In the genomic region with DNA sequence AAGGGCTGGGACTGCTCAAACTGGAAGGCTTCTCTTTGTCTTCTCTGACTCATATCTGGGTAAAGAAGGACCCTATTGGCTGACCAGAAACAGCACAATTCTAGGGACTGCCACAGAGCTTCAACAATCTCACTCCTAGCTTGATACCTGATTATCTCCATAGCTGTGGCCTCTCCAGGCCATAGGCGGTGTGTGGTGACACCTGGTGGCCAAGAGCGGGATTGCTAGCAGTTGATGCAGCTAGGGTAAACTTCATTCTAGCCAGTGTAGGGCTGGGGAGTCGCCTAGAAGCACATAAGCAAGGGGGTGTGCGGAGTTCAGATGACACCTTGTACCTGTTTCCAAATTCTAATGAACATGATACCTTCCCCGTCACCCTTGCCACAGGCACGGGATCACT, we compare ENCODE assay signal across 8 mouse cellular contexts.
DNase-seq lines count a peak whose midpoint lies in the region; ATAC-seq and TF ChIP-seq lines count a peak whose summit lies in the region.

No protein-coding gene starts in this region.

- H3K4me3 ChIP-seq in ES-Bruce4 (ENCODE audit: low read depth, low read length), result no peak overlapping the region
- no peak overlapping the region for H3K4me3 ChIP-seq in forebrain, embryonic 15.5 days
- no peak overlapping the region for H3K4me3 ChIP-seq in hindbrain, embryonic 10.5 days

- H3K9ac ChIP-seq in ES-Bruce4 (ENCODE audit: low read depth, poor library complexity, severe bottlenecking), result no peak overlapping the region
- no peak overlapping the region for H3K9ac ChIP-seq in forebrain, embryonic 15.5 days (replicated peaks)

- peak; percentile 23; the same call in 1 of the 2 replicates for ATAC-seq in forebrain, embryonic 15.5 days (replicated peaks)

- peak; percentile 97 for TF ChIP-seq CTCF in ES-Bruce4 (IDR thresholded peaks at IDR 0.05; ENCODE audit: low read depth, low read length)
- TF ChIP-seq CTCF in brain, embryonic 14.5 days (IDR thresholded peaks at IDR 0.05; ENCODE audit: borderline replicate concordance, extremely low read depth, insufficient read depth, insufficient read length), result peak; percentile 99

- DNase-seq in brain, embryonic 14.5 days (ENCODE audit: low read depth), result peak; percentile 83
- peak; percentile 88 for DNase-seq in hindbrain, embryonic 10.5 days (ENCODE audit: low spot score)
- peak; percentile 92 for DNase-seq in layer of hippocampus, adult 9-10 months (ENCODE audit: low spot score)
- DNase-seq in lung, postnatal 10 days, result peak; percentile 90
- peak; percentile 93 for DNase-seq in ovary, postnatal 14 days (ENCODE audit: low spot score)
- DNase-seq in thymus, postnatal 14 days, result peak; percentile 88

- H3K4me2 ChIP-seq in forebrain, embryonic 15.5 days (replicated peaks), result no peak overlapping the region

- no peaks in the 10 kb centered on the region for H3K36me3 ChIP-seq in ES-Bruce4 (ENCODE audit: control insufficient read depth, insufficient read depth, low read length, poor library complexity, severe bottlenecking)
- H3K36me3 ChIP-seq in forebrain, embryonic 15.5 days, result no peaks in the 10 kb centered on the region
- H3K36me3 ChIP-seq in hindbrain, embryonic 10.5 days, result no peaks in the 10 kb centered on the region

- no peak overlapping the region for H3K27ac ChIP-seq in ES-Bruce4 (ENCODE audit: insufficient read depth, low read length)
- no peak overlapping the region for H3K27ac ChIP-seq in forebrain, embryonic 15.5 days (replicated peaks)
- H3K27ac ChIP-seq in hindbrain, embryonic 10.5 days, result peak overlapping the region; percentile 46; the same call in 1 of the 2 replicates

- 7% methylated on average over 6 of the region's 6 CpGs for WGBS in forebrain, embryonic 15.5 days
- 6% methylated on average over 6 of the region's 6 CpGs for WGBS in hindbrain, embryonic 10.5 days

- no peak for TF ChIP-seq EP300 in ES-Bruce4 (IDR thresholded peaks at IDR 0.05; ENCODE audit: insufficient read depth, low read depth, low read length)

- no peak for TF ChIP-seq POLR2A in ES-Bruce4 (IDR thresholded peaks at IDR 0.05; ENCODE audit: insufficient read depth, low read length)
- TF ChIP-seq POLR2A in brain, embryonic 14.5 days (IDR thresholded peaks at IDR 0.05; ENCODE audit: borderline replicate concordance, extremely low read depth, insufficient read depth, insufficient read length, poor library complexity, severe bottlenecking), result no peak

- H3K9me3 ChIP-seq in ES-Bruce4 (replicated peaks; ENCODE audit: control insufficient read depth, insufficient read depth, low read length, poor library complexity, severe bottlenecking), result no peaks in the 10 kb centered on the region
- H3K9me3 ChIP-seq in forebrain, embryonic 15.5 days, result no peaks in the 10 kb centered on the region
- no peaks in the 10 kb centered on the region for H3K9me3 ChIP-seq in hindbrain, embryonic 10.5 days

- H3K27me3 ChIP-seq in ES-Bruce4 (ENCODE audit: control insufficient read depth, insufficient read depth, low read length, poor library complexity, severe bottlenecking), result no peaks in the 10 kb centered on the region
- no peaks in the 10 kb centered on the region for H3K27me3 ChIP-seq in forebrain, embryonic 15.5 days
- peaks cover 64% of the 10 kb centered on the region for H3K27me3 ChIP-seq in hindbrain, embryonic 10.5 days (ENCODE audit: insufficient read depth, poor library complexity, severe bottlenecking)

- no peaks in the 10 kb centered on the region for H3K4me1 ChIP-seq in ES-Bruce4 (ENCODE audit: control insufficient read depth, insufficient read depth, low read length)
- peaks cover 34% of the 10 kb centered on the region for H3K4me1 ChIP-seq in forebrain, embryonic 15.5 days
- H3K4me1 ChIP-seq in hindbrain, embryonic 10.5 days (replicated peaks), result peaks cover 57% of the 10 kb centered on the region
